26 mouse cellular contexts compared by ENCODE assay signal in the genomic region with DNA sequence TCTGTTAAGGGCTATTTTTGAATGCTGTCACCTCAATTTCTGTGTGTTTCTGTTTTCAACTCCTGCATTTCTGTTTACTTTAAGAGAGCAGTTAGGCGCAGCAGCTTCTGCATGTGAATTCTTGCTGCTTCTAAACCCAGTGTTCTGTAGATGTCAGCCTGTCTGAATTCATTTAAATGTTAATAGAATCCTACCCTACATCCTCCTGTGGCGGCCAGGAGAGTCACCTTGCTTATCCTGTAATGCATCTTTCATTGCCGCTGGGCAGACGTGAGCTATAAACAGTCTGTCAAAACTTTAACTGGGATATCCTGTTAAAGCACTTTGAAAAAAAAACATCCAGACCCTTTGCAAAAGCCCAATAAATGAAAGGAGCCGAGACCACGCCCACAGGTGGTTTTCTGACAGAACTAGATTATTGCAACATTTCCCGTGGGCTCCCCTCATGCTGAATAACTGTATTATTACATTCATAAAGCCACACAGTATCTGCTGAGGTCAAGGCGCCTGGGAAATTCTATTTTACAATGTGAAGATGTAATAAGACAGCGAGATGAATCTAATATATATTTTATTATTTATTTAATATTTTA. TPM values are rescaled to one million over a fixed set of nuclear protein-coding genes. Genes with fewer than 3 reads are reported as not detected.
A peak's percentile ranks its signal among the peaks of the same experiment; 100 is the strongest.
DNase-seq lines count a peak whose midpoint lies in the region; ATAC-seq and TF ChIP-seq lines count a peak whose summit lies in the region.
"Had no signal": no experiment of that assay in that cellular context is flagged by ENCODE, and none has a peak within 500 bp of the region (broad histone marks: within the 10 kb centered on the region; RNA-seq: fewer than 3 reads in every experiment).

No protein-coding gene starts in this region.

- peak; percentile 24 for DNase-seq in lung, embryonic 14.5 days
- no peak for DNase-seq in lung, postnatal 0 days (ENCODE audit: low spot score)
- DNase-seq in MEL (ENCODE audit: low read depth, low spot score) = no peak
- peak; percentile 10 for DNase-seq in embryonic facial prominence, embryonic 10.5 days (ENCODE audit: low spot score)
- DNase-seq in ovary, adult 18-20 months (ENCODE audit: low spot score) = no peak
- no peak for DNase-seq in spleen, adult 12 weeks (ENCODE audit: low spot score)
- DNase-seq in gastrocnemius, postnatal 14 days = no peak
- DNase-seq: adrenal gland, adult 2 months; cerebellum, adult 11-12 months; cerebellum, postnatal 10 days; gastrocnemius, postnatal 10 days; heart, adult 18-20 months; heart, postnatal 14 days; kidney, adult 8-10 months; kidney, postnatal 10 days; layer of hippocampus, postnatal 36 days; lung, postnatal 10 days; right cerebral cortex, postnatal 14 days; spleen, adult 18-20 months; thymus, postnatal 14 days had no signal

- no peak for TF ChIP-seq POLR2A in MEL (IDR thresholded peaks at IDR 0.05; ENCODE audit: control insufficient read depth in 1 of 2, insufficient read depth in 1 of 2, low read depth in 1 of 2, low read length in 2 of 2, poor library complexity in 1 of 2)

- H3K9ac ChIP-seq in lung, embryonic 14.5 days = no peak overlapping the region
- H3K9ac ChIP-seq in lung, postnatal 0 days (replicated peaks; ENCODE audit: low read depth) = no peak overlapping the region
- H3K9ac ChIP-seq in MEL (ENCODE audit: control insufficient read depth, low read depth, low read length, poor library complexity, severe bottlenecking) = no peak overlapping the region
- H3K9ac ChIP-seq: forebrain, embryonic 15.5 days; heart, embryonic 13.5 days; hindbrain, embryonic 12.5 days; limb, embryonic 15.5 days had no signal

- no peaks in the 10 kb centered on the region for H3K9me3 ChIP-seq in lung, embryonic 14.5 days (ENCODE audit: low read depth, low read length)
- H3K9me3 ChIP-seq in lung, postnatal 0 days (ENCODE audit: low read length) = no peaks in the 10 kb centered on the region
- H3K9me3 ChIP-seq in MEL (replicated peaks; ENCODE audit: insufficient read depth, low read length) = no peaks in the 10 kb centered on the region
- no peaks in the 10 kb centered on the region for H3K9me3 ChIP-seq in embryonic facial prominence, embryonic 10.5 days
- H3K9me3 ChIP-seq: forebrain, embryonic 15.5 days; heart, embryonic 13.5 days; hindbrain, embryonic 12.5 days; limb, embryonic 15.5 days had no signal

- H3K36me3 ChIP-seq in lung, embryonic 14.5 days (ENCODE audit: insufficient read depth) = no peaks in the 10 kb centered on the region
- no peaks in the 10 kb centered on the region for H3K36me3 ChIP-seq in lung, postnatal 0 days (ENCODE audit: insufficient read depth, low read length)
- peaks cover 3 to 50% of the 10 kb centered on the region in 2 experiments for H3K36me3 ChIP-seq in MEL (ENCODE audit: control insufficient read depth in 1 of 2, insufficient read depth in 2 of 2, low read length in 2 of 2)
- H3K36me3 ChIP-seq in embryonic facial prominence, embryonic 10.5 days (replicated peaks) = peaks cover 24% of the 10 kb centered on the region; the same call in 1 of the 2 replicates
- H3K36me3 ChIP-seq: forebrain, embryonic 15.5 days; heart, embryonic 13.5 days; hindbrain, embryonic 12.5 days; limb, embryonic 15.5 days had no signal

- no peak for TF ChIP-seq CTCF in lung, embryonic 14.5 days (IDR thresholded peaks at IDR 0.05; ENCODE audit: low read depth)
- TF ChIP-seq CTCF in lung, postnatal 0 days (IDR thresholded peaks at IDR 0.05) = no peak
- TF ChIP-seq CTCF in MEL (IDR thresholded peaks at IDR 0.05 in 2 of 3, conservative IDR thresholded peaks at IDR 0.05 in 1 of 3; ENCODE audit: control insufficient read depth in 1 of 3, insufficient read depth in 1 of 3, low read depth in 2 of 3, low read length in 3 of 3, poor library complexity in 1 of 3, severe bottlenecking in 1 of 3) = no peak

- WGBS in lung, embryonic 14.5 days = 30% methylated on average over 9 of the region's 9 CpGs
- 33% methylated on average over 9 of the region's 9 CpGs for WGBS in lung, postnatal 0 days
- 48% methylated on average over 9 of the region's 9 CpGs for WGBS in embryonic facial prominence, embryonic 10.5 days

- H3K4me1 ChIP-seq in lung, embryonic 14.5 days (ENCODE audit: insufficient read depth) = no peaks in the 10 kb centered on the region
- H3K4me1 ChIP-seq in lung, postnatal 0 days (ENCODE audit: insufficient read depth, low read depth, low read length) = no peaks in the 10 kb centered on the region
- H3K4me1 ChIP-seq in MEL (ENCODE audit: control insufficient read depth in 1 of 2, insufficient read depth in 2 of 2, low read length in 2 of 2) = no peaks in the 10 kb centered on the region
- H3K4me1 ChIP-seq in embryonic facial prominence, embryonic 10.5 days = no peaks in the 10 kb centered on the region
- H3K4me1 ChIP-seq: forebrain, embryonic 15.5 days; heart, embryonic 13.5 days; hindbrain, embryonic 12.5 days; limb, embryonic 15.5 days had no signal

- no peak for TF ChIP-seq EP300 in lung, postnatal 0 days (IDR thresholded peaks at IDR 0.05)
- 0 out of 4 replicates have a peak, but pooled peaks of 1 of the 2 experiments have one; percentile 7 for TF ChIP-seq EP300 in MEL (IDR thresholded peaks at IDR 0.05; ENCODE audit: low read depth in 1 of 2, low read length in 2 of 2)

- H3K27me3 ChIP-seq in lung, embryonic 14.5 days (ENCODE audit: insufficient read depth, low read length) = no peaks in the 10 kb centered on the region
- no peaks in the 10 kb centered on the region for H3K27me3 ChIP-seq in lung, postnatal 0 days (replicated peaks; ENCODE audit: insufficient read depth, low read length)
- no peaks in the 10 kb centered on the region for H3K27me3 ChIP-seq in MEL (ENCODE audit: control insufficient read depth in 1 of 2, insufficient read depth in 2 of 2, low read length in 2 of 2)
- no peaks in the 10 kb centered on the region for H3K27me3 ChIP-seq in embryonic facial prominence, embryonic 10.5 days (replicated peaks; ENCODE audit: low read depth, poor library complexity, severe bottlenecking)
- H3K27me3 ChIP-seq: forebrain, embryonic 15.5 days; heart, embryonic 13.5 days; hindbrain, embryonic 12.5 days; limb, embryonic 15.5 days had no signal

- no peak for ATAC-seq in lung, embryonic 14.5 days (ENCODE audit: insufficient read depth)
- ATAC-seq in lung, postnatal 0 days = no peak
- ATAC-seq in megakaryocyte, adult 5-6 weeks (ENCODE audit: poor library complexity, severe bottlenecking) = peak; percentile 74
- ATAC-seq: forebrain, embryonic 15.5 days; midbrain, embryonic 16.5 days had no signal

- H3K4me3 ChIP-seq in lung, embryonic 14.5 days (ENCODE audit: low read depth, low read length) = no peak overlapping the region
- no peak overlapping the region for H3K4me3 ChIP-seq in lung, postnatal 0 days (ENCODE audit: low read depth, low read length)
- no peak overlapping the region for H3K4me3 ChIP-seq in MEL (ENCODE audit: control insufficient read depth in 1 of 2, insufficient read depth in 1 of 2, low read depth in 2 of 2, low read length in 2 of 2)
- no peak overlapping the region for H3K4me3 ChIP-seq in embryonic facial prominence, embryonic 10.5 days
- H3K4me3 ChIP-seq: forebrain, embryonic 15.5 days; heart, embryonic 13.5 days; hindbrain, embryonic 12.5 days; limb, embryonic 15.5 days had no signal

- H3K4me2 ChIP-seq in lung, embryonic 14.5 days = no peak overlapping the region
- H3K4me2 ChIP-seq in lung, postnatal 0 days (replicated peaks; ENCODE audit: low read depth, low read length) = no peak overlapping the region
- H3K4me2 ChIP-seq: forebrain, embryonic 15.5 days; heart, embryonic 13.5 days; hindbrain, embryonic 12.5 days; limb, embryonic 15.5 days had no signal

- intact Hi-C loops in gastrocnemius, postnatal 14 days (cut with DNase I; ENCODE audit: low total_unique reads) = no loop called here

- no peak for TF ChIP-seq RAD21 in MEL (IDR thresholded peaks at IDR 0.05; ENCODE audit: low read depth, low read length)

- 0 out of 2 replicates have a peak, but pooled peaks cover 1% of the 10 kb centered on the region for H3K79me2 ChIP-seq in MEL (ENCODE audit: control insufficient read depth, insufficient read depth, low read length, poor library complexity)

- no peak overlapping the region for H3K27ac ChIP-seq in lung, embryonic 14.5 days (ENCODE audit: low read depth)
- no peak overlapping the region for H3K27ac ChIP-seq in lung, postnatal 0 days (ENCODE audit: low read length)
- no peak overlapping the region for H3K27ac ChIP-seq in MEL (ENCODE audit: control insufficient read depth, low read depth, low read length)
- H3K27ac ChIP-seq in embryonic facial prominence, embryonic 10.5 days (replicated peaks) = no peak overlapping the region
- H3K27ac ChIP-seq: forebrain, embryonic 15.5 days; heart, embryonic 13.5 days; hindbrain, embryonic 12.5 days; limb, embryonic 15.5 days had no signal

TF ChIP-seq in MEL, 35 proteins besides CTCF, POLR2A, EP300 and RAD21:
- TF ChIP-seq E2F4 (IDR thresholded peaks at IDR 0.05; ENCODE audit: borderline replicate concordance, low read depth, low read length) (no peak), ETS1 (IDR thresholded peaks at IDR 0.05; ENCODE audit: low read depth, low read length) (0 out of 2 replicates have a peak, but pooled peaks have one; percentile 21)

RNA-seq across cellular contexts. Expression of gene Myb, which starts 29.8 kb away (rescaled TPM):
- 4.0 and 4.1 TPM in 2 replicates for polyA plus RNA-seq in lung, embryonic 14.5 days (2014; fragmentation: Nextera tagmentation; extraction: Ambion mirVana)
- 5.2 and 5.5 TPM in 2 replicates for polyA plus RNA-seq in lung, postnatal 0 days (2015; fragmentation: Nextera tagmentation; extraction: Ambion mirVana)
- total RNA-seq in MEL (2012; rRNA removed) = 125 and 133 TPM in 2 replicates
- 100 to 1,000 TPM; 155 to 245 TPM for polyA plus RNA-seq in MEL (2012; ENCODE audit: insufficient read depth in 1 of 2, insufficient read length in 2 of 2, low read depth in 1 of 2, low replicate concordance in 2 of 2, missing spikeins in 1 of 2)
- 4.4 and 5.3 TPM in 2 replicates for polyA plus RNA-seq in embryonic facial prominence, embryonic 10.5 days (2016; fragmentation: Nextera tagmentation; extraction: Ambion mirVana)
- total RNA-seq in megakaryocyte, adult 5-6 weeks (2015) = 42.5 and 45.2 TPM in 2 replicates
- total RNA-seq in megakaryocyte, adult 5-6 weeks (2017) = 38.3 and 50.7 TPM in 2 replicates
- under 1 TPM; 0.16 to 0.33 TPM for total RNA-seq in gastrocnemius, postnatal 14 days (2021)

Comparison
In these comparisons a context has a peak if more than half of its experiments do, and no peak if none do; other contexts are left out.
1. DNase-seq: peak in lung, embryonic 14.5 days (single experiment) and embryonic facial prominence, embryonic 10.5 days (single experiment); none in lung, postnatal 0 days (single experiment), MEL (single experiment), ovary, adult 18-20 months (single experiment), spleen, adult 12 weeks (single experiment) and gastrocnemius, postnatal 14 days (single experiment).
2. RNA of gene Myb, which starts 29.8 kb away (polyA plus RNA-seq): 155 to 245 TPM in MEL; 4.4 to 5.3 TPM in embryonic facial prominence, embryonic 10.5 days, 5.2 to 5.5 TPM in lung, postnatal 0 days and 4.0 to 4.1 TPM in lung, embryonic 14.5 days; every median in the first group is over 10 times any median in the second.